Mouse (Mus musculus) A20 (cell line): ENCODE data around the gene Mgat4a.
"Not testable (repeated sequence)": the region's sequence is repeated elsewhere in the genome, so short reads cannot be mapped to it uniquely, and the experiment has no call there.

Source experiments
- DNase-seq: peaks from one replicate; pipeline ENCODE4 v3.0.0-alpha.2; 2011; ENCODE audit warnings: low read depth, low spot score

Gene Mgat4a

GRCm38 (mm10) chr1:37532533-37532840 lies 8.3 kb downstream of the Mgat4a start:
- DNase-seq: no peak

GRCm38 (mm10) chr1:37531654-37532532 lies 8.9 kb downstream of the Mgat4a start:
- DNase-seq: no peak

GRCm38 (mm10) chr1:37530061-37530460 lies 10.8 kb downstream of the Mgat4a start:
- no peak for DNase-seq

GRCm38 (mm10) chr1:37526257-37526656 lies 14.6 kb downstream of the Mgat4a start:
- no peak for DNase-seq

GRCm38 (mm10) chr1:37524669-37525068 lies 16.1 kb downstream of the Mgat4a start:
- no peak for DNase-seq

GRCm38 (mm10) chr1:37524122-37524521 lies 16.7 kb downstream of the Mgat4a start:
- DNase-seq: not testable (repeated sequence)

- DNase-seq: not testable (repeated sequence)
These were observed 17.3 kb downstream of the Mgat4a start for GRCm38 (mm10) chr1:37523548-37523947.

GRCm38 (mm10) chr1:37522101-37522500 lies 18.7 kb downstream of the Mgat4a start:
- no peak for DNase-seq

- DNase-seq: no peak
These were observed 22.0 kb downstream of the Mgat4a start for GRCm38 (mm10) chr1:37518791-37519190.

- DNase-seq: no peak
These were observed 22.6 kb downstream of the Mgat4a start for GRCm38 (mm10) chr1:37518124-37518720.

- no peak for DNase-seq
These were observed 27.8 kb downstream of the Mgat4a start for GRCm38 (mm10) chr1:37512961-37513431.

- DNase-seq: no peak
These were observed 28.6 kb downstream of the Mgat4a start for GRCm38 (mm10) chr1:37512109-37512640.

GRCm38 (mm10) chr1:37510193-37510592 lies 30.6 kb downstream of the Mgat4a start:
- DNase-seq: no peak

- no peak for DNase-seq
These were observed 31.4 kb downstream of the Mgat4a start for GRCm38 (mm10) chr1:37509437-37509836.

- DNase-seq: no peak
These were observed 35.5 kb downstream of the Mgat4a start for GRCm38 (mm10) chr1:37505348-37505730.

- no peak for DNase-seq
These were observed 36.0 kb downstream of the Mgat4a start for GRCm38 (mm10) chr1:37504716-37505347.

GRCm38 (mm10) chr1:37503656-37504055 lies 37.2 kb downstream of the Mgat4a start:
- DNase-seq: no peak

GRCm38 (mm10) chr1:37502354-37502753 lies 38.5 kb downstream of the Mgat4a start:
- no peak for DNase-seq

- DNase-seq: no peak
These were observed 40.1 kb downstream of the Mgat4a start for GRCm38 (mm10) chr1:37500723-37501122.

- DNase-seq: not testable (repeated sequence)
These were observed 41.4 kb downstream of the Mgat4a start for GRCm38 (mm10) chr1:37499395-37499794.

GRCm38 (mm10) chr1:37498911-37499310 lies 41.9 kb downstream of the Mgat4a start:
- DNase-seq: no peak

GRCm38 (mm10) chr1:37496591-37497280 lies 44.1 kb downstream of the Mgat4a start:
- DNase-seq: no peak
